Mouse (Mus musculus) ZHBTc4 (cell line): ENCODE measurements around the gene Arsg.

Source experiments
- DNase-seq: peaks from one replicate; pipeline ENCODE4 v3.0.0-alpha.2; 2011; ENCODE audit warnings: low read depth, low spot score

The Arsg gene

DNA sequence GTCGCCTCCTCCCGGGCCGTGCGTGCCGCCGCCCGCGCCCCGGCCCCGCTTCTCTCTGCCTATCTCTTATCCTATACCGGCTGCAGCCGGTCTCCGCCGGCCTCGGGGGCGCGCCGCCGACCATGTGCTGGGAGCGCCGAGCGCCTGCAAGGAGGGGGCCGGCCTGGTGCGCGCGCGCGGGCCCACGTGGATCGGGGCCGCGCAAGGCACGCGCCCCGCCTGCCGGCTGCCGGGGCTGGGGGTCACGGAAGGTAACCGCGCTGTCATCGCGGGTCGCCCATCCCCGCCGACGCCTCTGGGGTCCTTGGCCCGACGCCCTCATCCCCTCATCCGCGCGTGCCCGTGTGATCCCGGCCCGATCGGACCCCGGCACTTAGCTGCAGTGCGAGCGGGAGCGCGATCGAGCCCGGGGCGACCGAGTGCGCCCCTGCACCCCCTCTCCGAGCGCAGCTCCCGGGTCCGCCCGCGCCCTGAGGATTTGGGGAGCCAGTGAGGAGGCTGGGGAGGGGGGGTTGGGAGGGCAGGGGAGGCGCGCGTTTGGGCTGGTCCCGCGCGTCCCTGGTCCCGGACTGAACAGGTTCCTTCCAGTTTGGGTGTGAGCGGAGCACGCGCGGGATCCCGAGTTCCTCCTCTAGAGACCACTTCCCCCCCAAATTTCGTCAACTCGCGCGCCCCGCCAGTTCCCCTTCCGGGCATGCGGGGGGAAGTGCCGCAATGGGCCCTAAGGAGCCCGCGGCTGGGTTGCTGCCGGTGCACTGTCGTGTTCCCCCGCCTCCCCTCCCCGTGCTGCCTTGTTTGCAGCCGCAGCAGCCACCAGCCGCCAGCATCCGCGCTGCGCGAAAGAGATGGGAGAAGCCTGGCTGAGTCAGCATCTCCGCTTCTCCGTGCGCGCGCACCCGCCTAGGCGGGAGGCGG lies at the start of gene Arsg, which contains the start of gene Slc16a6:
Gene Arsg (plus strand): TSS at position 204 of the 915 bp plus-strand sequence.
Gene Slc16a6 (minus strand): TSS at position 428 of the 915 bp plus-strand sequence.
- peak; percentile 97 for DNase-seq

- DNase-seq, result peak; percentile 100
These were observed 47.5 kb upstream of the Arsg start, which contains the start of gene Amz2 for GRCm38 (mm10) chr11:109425392-109426271. Gene Amz2, plus strand, starts transcription at chr11:109425946.

DNA sequence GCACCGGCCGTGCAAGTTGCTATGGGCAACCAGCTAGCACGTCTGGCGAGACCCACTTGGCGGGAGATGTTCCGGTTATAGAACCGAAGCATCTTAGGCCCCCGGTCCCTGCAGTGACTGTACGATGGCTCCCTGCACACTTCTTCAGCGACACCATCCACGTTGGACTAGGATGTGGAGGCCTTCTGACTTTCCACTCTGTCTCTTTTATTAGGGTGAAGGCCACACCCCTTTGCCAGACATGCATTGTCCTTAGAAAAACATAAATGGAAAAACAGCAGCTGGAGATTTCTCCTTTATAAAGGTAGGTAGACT lies 46.9 kb upstream of the Arsg start:
- no peak for DNase-seq

DNA sequence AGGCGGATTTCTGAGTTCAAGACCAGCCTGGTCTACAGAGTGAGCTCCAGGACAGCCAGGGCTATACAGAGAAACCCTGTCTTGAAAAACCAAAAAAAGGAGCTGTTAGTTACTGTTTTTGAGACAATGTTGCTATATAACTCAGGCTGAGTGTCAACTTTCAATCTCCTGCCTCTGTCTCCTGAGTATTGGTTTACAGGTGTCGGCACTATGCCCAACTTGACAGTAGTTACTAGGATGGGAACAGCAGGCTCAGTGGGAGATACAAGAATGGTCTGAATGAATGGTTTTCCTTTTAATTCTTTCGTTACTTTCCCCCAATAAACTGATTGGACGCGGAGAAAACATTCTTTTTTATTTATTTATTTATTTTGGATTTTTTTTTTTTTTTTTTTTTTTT lies 45.8 kb upstream of the Arsg start:
- no peak for DNase-seq

GRCm38 (mm10) chr11:109434233-109434798 lies 38.9 kb upstream of the Arsg start:
- no peak for DNase-seq

DNA sequence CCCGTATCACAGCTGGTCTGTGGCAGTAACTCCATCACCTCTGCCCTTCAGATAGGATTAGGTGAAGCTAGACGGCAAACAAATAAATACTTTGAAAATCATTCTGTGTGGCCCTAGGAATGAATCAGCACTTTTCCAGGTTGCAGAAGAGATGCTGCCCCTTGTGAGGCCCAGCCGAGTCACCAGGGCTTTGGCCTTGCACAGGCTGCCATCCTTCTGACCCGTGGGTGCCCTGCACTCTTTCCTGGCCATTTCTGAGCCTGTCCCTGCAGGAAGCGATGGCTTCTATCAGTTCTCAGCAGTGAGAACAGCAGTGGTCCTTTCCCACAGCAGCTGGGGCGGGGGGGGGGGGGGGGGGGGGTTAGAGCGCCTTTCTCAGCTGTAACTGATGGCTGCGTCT lies 36.3 kb upstream of the Arsg start:
- no peak for DNase-seq

- no peak for DNase-seq
These were observed 34.0 kb upstream of the Arsg start for GRCm38 (mm10) chr11:109439209-109439608.

GRCm38 (mm10) chr11:109439829-109440340 lies 33.3 kb upstream of the Arsg start:
- DNase-seq, result peak; percentile 60

GRCm38 (mm10) chr11:109440641-109441040 lies 32.5 kb upstream of the Arsg start:
- no peak for DNase-seq

GRCm38 (mm10) chr11:109441119-109441518 lies 32.1 kb upstream of the Arsg start:
- DNase-seq, result peak; percentile 78

DNA sequence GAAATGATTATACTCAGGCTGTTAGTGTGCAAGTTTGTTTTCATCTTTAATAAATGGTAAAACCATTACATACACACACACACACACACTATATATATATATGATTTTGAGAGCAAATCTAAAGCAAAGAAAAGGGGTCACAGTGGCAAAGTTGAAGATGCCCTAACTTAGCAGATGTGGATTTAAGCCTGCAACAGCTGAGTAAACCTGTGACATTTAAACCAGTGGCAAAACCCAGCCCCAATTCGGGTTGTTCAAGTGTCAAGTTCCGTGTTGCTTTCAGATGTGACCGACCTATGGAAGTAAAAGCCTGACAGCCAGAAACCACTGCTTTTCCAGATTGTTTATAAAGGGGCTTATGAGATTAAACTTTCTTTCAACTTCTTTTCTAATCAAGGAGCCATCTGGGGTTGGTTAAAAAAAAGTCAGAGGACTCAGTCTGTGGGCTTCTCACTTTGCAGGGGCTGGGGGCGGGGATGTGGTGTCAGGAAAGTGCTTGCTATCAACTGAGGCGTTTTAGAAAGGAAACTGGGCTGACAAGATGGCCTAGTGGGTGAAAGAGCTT lies 30.9 kb upstream of the Arsg start:
- no peak for DNase-seq

DNA sequence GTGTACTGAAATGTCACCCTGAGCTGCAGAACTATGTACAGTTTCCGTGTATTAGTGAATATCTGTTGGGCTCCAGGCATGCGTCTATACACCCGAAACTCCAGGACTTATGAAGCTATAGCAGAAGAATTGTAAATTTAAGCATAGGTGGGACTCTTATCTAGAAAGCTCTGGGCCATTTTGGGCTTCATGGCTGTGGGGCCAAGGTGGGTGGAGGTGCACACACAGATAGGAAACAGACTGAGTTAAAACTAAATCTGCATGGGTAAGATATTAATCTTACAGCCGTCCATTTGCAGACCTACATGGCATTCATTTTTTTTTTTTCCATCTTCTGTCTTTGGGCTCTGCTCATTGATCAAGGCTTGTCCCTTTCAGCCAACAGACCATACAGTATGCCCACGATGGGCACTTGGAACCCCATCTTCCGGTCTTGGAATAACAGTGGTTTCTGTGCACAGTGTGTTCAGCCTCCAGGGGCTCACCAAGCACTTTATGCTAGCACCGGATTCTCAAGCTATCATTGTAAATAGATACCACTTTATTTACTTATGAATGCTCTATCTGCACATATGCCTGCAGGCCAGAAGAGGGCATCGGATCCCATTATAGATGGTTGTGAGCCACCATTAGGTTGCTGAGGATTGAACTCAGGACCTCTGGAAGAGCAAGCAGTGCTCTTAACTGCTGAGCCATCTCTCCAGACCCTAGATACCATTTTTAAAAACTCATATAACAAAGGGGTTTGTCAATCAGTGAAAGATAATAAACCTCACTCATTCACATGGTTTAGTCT lies 29.5 kb upstream of the Arsg start:
- DNase-seq, result no peak

- DNase-seq, result peak; percentile 78
These were observed 28.6 kb upstream of the Arsg start for GRCm38 (mm10) chr11:109444600-109444999.

- peak; percentile 73 for DNase-seq
These were observed 27.6 kb upstream of the Arsg start for GRCm38 (mm10) chr11:109445438-109446035.

GRCm38 (mm10) chr11:109451169-109451568 lies 22.0 kb upstream of the Arsg start:
- no peak for DNase-seq

DNA sequence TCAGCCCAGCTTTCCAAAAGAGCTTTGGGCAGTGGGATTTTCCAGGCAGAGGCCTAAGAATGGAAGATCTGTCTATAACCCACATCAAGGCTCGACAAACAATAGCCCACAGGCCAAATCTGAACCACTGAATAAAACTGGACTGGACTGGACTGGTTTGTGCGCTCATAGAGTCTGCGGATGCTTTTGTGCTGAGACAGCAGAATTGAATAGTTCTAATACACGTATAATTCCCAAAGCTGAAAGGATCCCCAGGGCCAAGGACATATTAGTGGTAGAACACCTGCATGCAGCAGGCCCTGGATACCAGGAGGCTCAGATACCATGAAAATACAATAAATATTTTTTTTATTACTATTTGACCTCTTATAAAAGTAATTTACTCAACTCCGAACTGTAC lies 16.9 kb upstream of the Arsg start:
- no peak for DNase-seq

DNA sequence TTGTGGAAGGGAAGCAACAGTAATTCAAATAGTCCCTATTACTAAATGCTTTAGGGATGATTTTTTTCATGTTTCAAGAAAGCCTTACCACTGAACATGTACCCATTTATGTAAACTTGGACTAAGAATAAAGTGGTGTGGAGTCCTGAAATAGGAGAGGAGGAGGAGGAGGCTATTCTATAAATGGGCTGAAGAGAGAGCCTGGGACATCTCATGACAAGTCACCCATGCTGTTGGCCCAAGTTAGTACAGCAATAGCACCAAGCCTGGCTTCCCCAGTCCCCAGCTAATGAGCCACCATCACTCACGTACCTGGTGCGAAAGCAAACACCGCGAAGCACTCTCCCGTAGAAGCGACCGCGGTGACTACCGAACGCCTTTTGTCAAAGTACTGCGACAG lies 15.0 kb upstream of the Arsg start:
- no peak for DNase-seq

DNA sequence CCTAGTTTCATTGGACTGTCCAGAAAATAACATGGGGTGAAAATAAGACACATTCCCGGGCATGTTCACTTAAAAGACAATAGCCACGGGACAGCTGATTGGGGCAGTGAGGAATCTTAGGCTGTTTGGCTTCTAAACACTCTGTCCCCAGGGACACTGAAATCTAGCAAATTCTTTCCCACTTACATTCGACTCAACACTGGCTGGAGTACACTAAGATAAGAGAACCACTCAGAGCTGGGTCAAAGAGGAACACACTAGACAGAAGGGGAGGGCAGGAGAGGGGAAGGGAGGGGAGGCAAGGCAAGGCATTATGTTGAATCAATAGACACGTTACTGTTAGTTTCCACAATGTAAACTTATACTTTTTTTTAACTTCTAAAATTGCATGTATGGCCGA lies 12.6 kb upstream of the Arsg start:
- DNase-seq, result no peak

DNA sequence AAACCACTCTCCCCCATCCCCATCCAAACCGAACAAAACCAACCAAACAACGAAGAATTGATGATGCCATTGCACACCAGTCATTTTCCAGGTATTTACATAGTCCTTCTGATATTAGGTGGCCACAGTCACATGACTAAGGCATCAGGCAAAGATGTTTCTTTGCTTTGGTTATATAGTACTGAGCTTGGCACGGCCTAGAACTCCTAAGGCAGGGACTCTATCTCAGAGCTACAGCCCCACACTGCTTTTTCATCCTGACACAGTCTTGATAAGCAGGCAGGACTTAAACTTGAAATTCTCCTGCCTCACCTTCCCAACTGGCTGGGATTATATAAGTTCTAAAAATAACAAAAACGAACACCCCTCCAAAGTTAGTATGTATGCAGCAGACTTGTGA lies 8.1 kb upstream of the Arsg start:
- DNase-seq, result no peak

- no peak for DNase-seq
These were observed 6.2 kb upstream of the Arsg start for GRCm38 (mm10) chr11:109466987-109467386.
